Mouse (Mus musculus) left cerebral cortex, adult 9 months (tissue): Measurements from ENCODE around the gene Gins1.
"Not testable (repeated sequence)": the region's sequence is repeated elsewhere in the genome, so short reads cannot be mapped to it uniquely, and the experiment has no call there.

Source experiments
- DNase-seq, 2 experiments: peaks; one replicate each; pipeline ENCODE4 v3.0.0; 2022; ENCODE audit warnings: low spot score in 2 of 2

The Gins1 gene

DNA sequence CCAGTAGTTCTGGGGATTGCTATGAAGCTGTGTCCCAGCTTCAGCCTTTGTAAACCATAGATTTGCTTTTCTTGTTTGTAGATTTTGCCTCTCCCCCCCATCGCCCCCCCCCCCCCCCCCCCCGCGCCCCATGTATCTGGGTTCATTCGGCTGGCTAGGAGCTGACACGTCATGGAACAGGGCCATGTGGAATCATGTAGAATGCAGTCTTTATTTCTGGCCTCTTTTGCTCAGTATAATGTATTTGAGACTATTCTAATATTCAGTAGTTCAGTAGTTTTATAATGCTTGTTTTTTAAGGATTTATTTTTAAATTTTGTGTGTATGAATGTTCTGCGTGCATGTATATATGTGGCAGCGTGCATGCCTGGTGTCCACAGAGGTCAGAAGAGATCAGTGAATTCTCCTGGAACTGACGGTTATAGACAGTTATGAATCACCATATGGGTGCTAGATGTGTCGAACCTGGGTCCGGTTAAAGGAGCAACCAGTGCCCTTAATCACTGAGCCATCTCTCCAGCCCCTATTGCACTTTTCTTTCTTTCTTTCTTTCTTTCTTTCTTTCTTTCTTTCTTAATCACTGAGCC is 5.2 kb downstream of the Gins1 start:
- DNase-seq = no peak

DNA sequence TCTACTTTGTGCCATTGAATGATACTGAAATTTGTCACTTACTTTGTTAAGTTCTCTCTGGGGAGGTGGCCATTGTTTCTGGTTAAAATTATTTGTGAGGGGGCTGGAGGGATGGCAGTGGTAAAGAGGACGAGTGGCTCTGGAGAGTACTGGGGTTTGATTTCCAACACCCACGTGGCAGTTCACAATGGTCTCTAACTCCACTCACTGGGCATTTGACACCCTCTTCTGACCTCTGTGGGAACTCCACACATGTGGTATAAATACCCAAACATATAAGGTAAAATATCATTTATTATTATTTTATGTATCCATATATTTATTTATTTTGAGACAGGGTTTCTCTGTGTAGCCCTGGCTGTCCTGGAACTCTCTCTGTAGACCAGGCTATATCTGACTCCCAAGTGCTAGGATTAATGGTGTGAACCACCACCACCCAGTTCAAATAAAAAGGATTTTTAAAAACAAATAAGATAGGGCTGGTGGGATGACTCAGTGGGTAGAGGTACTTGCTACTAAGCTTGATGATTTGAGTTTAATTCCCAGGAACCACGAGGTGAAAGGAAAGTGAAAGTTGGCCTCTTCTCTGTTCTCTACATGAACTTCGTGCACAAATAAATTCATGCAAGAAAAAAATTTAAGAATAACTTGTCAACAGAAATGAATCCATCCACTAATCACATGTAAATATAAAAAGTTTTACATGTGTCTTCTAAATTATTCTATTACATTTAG is 9.7 kb downstream of the Gins1 start:
- DNase-seq = no peak

DNA sequence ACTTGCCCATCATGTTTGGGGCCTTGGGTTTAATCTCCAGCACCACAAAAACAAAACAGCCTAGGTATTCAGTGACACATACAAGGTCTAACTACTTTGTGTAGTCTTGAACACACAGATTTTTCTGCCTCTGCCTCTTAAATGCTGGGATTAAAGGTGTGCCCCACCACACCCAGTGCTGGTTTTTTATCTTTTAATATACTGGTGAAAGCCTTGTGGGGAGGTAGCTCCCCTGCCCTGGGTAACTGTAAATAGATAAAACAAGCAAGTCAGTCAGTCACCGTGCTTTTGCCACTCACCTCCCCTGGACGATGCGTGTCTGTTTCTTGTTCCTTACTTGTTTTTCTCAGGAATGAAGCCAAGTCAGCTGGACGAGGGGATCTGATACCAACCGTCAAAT is 10.6 kb downstream of the Gins1 start:
- no peak for DNase-seq

DNA sequence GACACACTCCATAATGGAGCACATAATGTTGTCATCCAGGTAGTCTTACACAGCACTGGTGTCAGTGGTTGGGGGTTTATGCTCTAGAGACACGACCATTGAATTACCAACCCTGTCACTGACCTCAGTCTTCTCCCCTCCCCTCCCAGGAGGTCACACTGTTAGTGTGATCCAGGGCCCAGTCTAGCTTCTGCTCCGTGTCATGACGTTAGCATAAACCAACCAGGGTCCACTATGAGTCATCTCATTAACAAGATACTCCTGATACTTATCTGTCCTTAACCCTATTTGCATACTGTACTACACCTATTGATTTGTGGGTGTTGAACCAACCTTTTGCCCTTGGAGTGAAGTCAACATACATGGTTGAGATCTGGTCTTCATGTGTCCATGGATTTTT is 13.5 kb downstream of the Gins1 start:
- DNase-seq = no peak

DNA sequence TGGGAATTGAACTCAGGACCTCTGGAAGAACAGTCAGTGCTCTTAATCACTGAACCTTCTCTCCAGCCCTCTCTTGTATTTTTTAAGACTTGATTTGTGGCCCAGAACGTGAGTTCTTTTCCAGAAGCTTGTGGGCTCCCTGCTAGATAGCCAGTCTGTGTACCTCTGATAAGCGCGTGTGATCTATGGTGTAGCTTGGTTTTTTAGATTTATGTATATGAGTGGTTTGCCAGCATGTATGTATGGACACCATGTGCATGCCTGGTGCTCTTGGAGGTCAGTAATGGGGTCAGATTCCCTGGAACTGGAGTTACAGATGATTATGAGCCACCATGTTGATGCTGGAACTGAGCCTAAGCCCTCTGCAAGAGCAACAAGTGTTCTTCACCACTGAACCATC is 15.3 kb downstream of the Gins1 start:
- no peak for DNase-seq

DNA sequence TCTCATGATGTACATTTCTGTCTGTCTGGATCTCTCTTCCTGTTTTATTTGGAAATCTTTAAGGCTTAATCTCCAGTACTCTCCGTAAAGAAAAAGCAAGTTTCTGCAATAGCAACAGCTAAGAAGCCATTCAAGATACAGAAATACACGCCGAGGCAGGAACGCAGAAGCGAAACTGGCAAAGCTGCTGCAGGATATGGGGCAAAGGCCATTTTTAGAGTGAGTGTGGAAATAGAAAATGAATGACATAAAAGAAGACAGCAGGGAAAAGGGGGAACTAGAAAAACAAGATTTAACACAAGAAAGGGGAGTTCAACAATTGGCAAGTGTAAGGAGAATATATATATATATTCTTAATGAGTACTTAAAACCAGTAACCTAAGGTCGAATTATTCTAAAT is 16.5 kb downstream of the Gins1 start:
- no peak for DNase-seq

DNA sequence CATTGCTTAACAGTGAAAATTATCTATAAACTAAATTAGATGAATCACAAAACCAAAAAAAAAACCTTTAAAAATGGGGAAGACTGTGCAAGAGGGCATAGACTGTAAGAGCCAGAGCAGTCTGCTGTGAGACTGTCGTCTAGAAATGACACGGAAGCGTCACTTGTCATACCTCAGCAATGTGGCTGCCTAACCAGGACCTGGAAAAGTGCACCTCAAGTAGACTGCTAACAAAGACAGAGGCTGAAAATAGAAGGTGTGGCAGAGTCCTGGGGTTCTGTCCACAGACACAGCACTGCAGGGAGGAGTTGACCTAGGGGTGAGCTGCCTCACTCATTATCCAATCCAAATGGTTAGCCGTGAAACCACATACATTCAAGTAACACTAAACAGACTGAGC is 17.0 kb downstream of the Gins1 start:
- no peak for DNase-seq

DNA sequence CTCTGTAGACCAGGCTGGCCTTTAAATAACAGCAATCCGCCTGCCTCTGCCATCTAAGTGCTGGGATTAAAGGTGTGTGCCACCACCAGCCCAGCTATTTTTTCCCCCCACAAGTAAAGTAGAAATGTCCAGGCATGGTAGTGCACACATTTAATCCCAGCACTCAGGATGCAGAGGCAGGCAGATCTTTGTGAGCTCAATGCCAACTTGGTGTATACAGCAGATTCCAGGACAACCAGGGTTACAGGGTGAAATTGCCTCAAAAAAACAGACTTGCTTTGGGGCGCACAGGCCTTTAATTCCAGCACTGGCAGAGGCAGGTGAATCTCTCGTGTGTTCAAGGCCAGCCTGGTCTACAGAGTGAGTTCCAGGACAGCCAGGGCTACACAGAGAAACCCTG is 17.8 kb downstream of the Gins1 start:
- no peak for DNase-seq

DNA sequence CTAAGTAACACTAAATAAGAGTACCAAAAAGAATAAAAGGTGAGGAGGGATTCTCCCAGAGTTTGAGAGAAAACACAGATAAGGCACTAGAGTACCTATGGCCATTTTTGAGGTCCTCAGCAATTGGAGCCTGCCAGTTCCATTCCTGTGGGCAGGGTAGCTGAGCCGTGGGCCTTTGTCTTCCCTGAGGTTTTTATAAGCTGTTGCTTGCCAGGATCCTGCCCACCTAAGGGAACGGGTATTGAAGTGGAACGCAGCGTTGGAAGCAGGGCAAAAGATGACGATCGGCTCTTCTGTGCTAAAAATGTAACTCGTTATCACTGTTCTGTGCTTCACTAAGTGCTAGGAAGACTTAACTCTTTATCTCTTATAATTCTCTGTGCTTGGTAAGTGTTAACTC is 18.3 kb downstream of the Gins1 start:
- DNase-seq = no peak

DNA sequence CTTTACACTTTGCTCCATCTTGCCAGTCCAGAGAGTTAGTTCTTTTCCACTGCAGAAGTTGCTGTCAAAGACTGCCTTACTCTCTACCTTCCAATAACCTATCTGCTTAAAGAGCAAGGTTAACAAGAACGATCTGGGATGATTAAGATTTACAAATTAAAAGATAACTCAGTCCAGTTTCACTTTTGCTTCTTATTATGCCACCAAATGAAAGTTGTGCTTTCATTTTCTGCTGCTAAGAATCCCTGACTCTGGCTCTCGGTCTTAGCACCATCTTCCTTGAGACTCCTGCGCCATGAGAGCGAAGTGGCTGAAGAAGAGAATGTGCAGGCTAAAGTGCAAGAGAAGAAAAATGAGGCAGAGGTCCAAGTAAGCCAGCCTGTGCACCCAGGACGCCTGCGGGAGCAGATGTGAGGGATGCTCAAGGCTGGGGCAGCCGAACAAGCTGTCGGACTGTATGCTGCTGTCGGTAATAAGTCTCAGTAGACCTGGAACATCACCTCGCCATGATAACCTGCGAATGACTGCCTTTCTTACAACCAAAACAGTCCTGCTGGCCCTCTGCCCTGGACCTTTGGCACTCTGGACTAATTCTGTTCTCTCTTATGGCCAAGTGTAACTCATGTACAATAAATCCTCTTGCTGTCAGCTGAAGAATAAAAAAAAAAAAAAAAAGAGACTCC is 22.0 kb downstream of the Gins1 start:
- no peak for DNase-seq

DNA sequence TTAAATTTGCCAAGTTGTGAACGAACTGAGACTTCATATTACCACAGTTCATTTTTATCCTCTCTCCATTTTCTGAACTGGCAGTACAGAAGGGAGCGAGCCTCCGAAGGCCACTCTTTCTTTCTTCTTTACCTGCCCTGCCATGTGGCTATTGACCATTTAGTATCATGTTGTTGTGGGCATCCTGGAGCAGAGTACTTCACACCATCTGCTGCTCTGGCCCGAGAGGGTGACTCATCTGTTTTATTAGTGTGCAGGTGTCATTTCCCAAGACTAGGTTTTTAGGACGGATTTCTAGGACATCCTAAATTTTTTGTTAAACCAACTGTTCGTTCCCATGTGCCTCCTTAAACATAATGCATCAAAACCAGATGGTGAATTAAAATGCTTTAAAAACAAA is 24.0 kb downstream of the Gins1 start:
- DNase-seq = no peak

DNA sequence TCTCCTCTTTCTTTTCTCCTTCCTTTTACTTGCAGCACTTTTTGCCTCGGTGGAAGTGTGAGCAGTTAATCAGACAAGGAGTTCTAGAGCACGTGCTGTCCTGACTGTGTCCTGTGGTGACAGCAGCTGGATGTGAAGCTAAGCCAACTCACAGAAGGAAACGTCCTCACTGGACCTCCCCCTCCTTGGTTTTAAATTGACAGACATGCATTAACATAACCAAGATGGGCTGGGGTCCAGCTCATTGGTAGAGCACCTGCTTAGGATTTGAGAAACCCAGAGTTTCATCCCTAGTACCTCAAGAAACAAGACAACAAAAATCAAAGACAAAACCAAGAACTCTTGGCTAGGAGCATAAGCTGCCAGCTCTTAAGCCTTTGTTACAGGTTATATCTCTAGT is 25.6 kb downstream of the Gins1 start:
- no peak for DNase-seq

DNA sequence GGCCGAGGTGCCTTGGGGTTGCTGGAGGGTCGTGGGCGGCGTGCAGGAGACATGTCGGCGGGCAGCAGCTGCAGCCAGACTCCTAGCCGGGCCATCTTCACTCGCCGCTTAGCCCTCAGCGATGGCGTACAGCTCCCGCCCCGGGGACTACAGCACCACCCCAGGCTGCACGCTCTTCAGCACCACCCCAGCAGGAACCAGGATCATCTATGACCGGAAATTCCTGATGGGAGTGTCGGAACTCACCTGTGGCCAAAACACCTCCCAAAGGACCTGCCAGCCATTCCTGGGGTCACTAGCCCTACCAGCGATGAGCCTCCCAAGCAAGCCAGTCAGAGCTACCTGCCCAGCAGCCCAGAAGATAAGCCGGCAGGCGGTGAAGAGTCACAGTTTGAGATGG is 28.3 kb downstream of the Gins1 start:
- no peak for DNase-seq

DNA sequence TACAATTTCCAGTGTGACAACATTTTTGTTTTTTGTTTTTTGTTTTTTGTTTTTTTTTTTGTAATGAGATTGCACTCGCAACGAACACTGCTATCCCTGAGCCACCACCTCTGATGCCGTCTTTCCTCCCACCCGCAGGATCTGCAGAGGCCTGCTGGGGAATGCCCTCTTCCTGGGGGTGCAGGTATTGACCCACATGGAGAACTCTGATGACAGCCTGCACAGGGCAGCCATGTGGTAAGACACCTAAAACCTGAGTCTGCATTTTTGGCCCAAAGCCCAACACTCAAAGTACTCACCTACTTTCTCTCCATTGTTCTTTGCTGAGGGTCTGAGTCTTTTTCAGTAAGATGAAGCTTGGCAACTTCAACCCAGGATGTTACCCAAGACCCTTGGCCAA is 29.5 kb downstream of the Gins1 start:
- no peak for DNase-seq

DNA sequence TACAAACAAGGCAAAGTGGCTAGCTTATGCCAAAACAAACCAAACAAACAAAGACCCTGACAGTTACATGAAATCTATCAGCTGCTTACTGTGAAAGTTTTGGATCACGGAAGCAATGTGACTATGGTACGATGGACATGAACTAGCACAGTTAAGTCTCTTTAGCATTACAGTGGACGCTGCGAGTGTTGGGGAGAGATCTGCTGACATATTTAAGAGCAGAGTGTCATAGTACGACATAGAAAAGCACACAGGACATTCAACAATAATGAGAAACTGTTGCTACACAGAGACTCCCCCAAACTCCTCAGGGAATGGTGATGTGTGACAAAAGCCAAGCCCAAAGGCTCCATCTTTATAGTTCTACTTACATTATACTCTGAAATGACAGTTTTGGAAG is 38.8 kb downstream of the Gins1 start:
- DNase-seq = no peak

DNA sequence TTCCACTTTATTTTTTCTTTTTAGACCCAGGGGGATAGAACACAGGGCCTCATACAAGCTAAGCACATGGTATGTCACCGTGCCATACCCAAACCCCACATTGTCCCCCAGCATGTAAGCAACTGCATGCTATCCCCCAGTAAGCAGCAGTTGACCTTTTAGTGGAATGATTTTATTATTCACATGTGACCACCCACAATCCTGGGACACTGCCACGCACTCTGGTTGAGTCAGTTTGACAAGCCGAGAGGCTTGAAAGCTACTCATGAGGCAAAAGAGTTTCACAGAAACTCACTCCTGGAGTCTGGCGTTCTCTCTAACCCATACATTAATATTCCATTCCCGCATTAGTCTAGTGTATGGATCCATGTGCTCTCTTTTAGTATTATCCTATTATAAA is 42.1 kb downstream of the Gins1 start:
- DNase-seq = not testable (repeated sequence)

DNA sequence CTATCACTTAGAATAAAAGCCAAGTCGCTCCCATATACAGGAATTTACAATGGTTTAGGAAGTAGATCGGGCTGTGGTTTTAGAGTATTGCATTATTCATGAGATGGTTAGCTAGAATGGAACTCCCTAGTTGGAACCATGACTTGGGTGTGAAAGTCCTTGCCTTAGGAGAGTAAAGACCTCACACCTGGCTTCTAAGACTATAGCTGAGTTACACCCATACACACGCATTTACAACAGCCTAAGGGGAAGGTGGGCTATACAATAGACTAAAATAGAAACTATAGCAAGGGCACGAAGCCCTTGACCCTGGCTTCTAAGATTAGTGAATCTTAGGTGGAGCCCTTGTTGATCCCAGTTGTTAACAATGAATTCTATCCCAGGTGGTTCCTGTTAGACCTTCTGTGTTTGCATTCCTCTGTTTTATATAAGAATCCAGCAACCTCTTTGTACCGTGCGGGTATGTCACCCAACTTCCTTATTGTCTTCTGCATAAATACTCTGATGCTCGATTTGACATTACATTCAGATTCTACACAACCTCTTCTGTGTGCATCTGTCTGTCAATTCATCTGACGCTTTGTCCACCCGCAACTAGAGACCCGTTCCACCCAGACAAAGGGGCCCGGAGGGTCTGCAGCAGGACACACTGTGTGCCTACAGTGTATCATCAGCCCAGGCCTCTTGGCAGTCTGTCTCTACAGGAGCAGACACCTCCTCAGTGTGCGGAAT is 42.8 kb downstream of the Gins1 start:
- not testable (repeated sequence) for DNase-seq

DNA sequence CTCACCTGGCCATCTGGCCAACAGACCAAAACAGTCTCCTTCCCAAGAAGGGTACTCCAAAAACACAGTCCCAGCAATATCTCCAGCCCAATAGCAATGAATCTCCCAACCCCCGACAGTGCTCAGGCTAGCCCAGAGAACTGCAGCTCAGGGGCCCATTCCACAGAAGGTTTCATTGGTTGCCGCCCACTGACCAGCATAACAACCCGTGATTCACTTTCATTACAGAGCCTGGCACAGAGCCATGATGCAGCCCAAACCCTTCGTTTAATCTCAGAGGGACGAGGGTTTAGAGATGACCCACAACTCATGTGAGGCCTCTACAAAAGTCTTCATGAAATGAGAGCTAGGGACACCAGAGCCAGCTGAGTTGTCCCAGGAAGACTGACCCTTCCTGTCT is 43.6 kb downstream of the Gins1 start:
- no peak for DNase-seq

DNA sequence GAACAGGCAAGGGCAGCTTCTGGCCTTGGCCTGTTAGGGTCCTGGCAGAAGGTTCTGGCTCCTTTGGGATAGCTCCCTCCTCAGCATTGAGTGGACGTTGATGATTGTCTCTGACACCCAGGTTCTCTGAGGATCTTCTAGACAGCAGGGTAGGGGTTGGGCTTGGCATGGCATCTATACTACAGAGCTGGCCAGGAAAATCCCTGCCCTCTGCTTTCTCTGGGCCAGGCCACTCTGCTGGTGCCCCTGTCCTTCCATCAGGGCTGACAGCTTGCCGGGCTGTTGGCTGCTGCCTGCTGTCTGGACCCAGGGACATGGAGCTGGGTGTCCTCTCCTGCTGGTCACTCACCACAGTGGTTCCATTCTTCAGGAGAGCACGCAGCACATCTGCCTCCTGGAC is 44.5 kb downstream of the Gins1 start:
- no peak for DNase-seq

DNA sequence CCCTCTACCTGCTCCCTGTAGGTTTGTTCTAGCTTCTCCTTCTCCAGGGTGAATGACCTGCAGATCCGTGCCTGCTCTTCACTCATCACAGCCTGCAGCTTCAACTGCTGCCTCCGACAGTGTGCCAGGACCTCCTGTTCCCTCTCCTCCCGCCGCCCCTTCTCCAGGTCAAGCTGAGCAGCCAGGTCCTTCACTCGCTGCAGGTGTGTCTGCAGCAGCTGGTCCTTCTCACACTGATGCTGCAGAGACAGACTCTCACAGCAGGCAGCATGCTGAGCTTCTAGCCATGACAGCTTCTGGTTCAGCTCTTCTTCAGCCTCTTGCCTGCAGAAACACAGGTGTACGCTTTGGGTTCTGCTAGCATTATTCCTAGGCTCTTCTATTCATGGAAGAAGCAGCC is 44.9 kb downstream of the Gins1 start:
- no peak for DNase-seq

DNA sequence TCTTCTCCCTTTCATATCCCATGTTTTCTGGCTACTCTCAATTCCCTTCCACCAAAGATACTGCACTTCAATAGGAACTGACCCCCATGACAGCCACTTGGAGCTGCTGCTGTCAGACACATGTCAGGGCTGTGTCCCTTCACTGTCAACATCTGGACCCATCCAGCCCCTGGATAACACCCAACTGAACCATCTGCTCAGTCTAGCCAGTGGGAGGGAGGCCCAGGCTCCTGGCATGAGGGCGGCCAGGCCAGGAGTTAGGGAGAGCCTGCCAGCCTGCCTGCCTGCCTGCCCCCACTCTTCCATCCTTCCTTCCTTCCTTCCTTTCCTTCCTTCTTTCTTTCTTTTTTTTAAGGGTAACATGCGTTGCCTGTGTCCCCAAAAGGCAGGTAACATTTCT is 46.0 kb downstream of the Gins1 start:
- no peak for DNase-seq

DNA sequence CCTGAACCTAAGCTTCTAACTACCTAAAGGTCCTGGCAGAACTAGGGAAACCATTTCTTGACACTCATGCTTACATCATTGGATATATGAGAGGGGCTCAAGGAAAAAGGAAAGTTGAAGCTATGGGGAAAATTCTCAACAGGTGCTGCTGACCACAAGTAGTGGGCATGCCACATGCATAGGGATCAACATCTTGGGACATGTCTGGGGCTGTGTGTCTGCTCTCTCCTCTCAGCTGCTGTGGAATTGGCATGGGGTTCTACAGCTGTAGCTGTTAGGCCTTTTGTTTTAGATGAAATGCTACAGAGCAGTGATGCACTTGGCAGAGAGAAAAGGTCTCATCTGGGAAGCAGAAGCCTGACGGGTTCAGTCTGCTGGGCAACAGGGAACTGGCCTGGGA is 50.7 kb downstream of the Gins1 start:
- DNase-seq = no peak

DNA sequence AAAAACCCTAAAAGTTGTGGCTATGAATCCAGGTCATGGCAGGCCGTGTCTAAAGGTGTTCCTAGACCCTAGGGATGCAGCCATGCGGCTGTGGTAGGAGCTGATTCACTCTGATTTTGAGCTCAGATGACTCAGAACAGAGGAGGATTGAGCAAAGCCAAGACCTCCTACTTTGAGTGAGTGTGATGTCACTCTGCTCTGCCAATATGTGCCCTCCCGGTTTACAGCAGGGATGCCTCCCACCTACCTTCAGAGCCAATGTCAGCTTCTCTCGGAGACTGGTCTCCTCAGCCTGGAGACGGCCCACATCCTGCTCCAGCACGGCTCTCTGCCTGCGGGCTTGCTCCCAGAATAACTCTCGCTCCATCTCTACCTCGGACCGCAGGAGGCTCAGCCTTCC is 54.3 kb downstream of the Gins1 start:
- DNase-seq = peak; percentile 15 to 50
